Mouse (Mus musculus): ENCODE measurements around the gene Mospd2. TPM values are rescaled to one million over a fixed set of nuclear protein-coding genes. Genes with fewer than 3 reads are reported as not detected.
A peak's percentile ranks its signal among the peaks of the same experiment; 100 is the strongest.

The Mospd2 gene
- polyA plus RNA-seq, 1 experiment from 2014 or later: 31.7 TPM

GRCm38 (mm10) chrX:164941540-164941939 is 38.6 kb downstream of the Mospd2 start:
- Histone ChIP-seq H3K4me1 (ENCODE audit: control insufficient read depth, insufficient read depth, low read length) (no peaks in the 10 kb centered on the region), H3K4me2 (ENCODE audit: low read depth, low read length) (no peak overlapping the region), H3K27ac (ENCODE audit: low read length) (no peak overlapping the region), H3K27me3 (ENCODE audit: control insufficient read depth, insufficient read depth, low read length) (no peaks in the 10 kb centered on the region; the same call in 1 of the 2 replicates), H3K9ac (ENCODE audit: low read length) (no peak overlapping the region), H3K4me3 (replicated peaks; ENCODE audit: low read length) (no peak overlapping the region), H3K9me3 (replicated peaks; ENCODE audit: control insufficient read depth, low read length) (no peaks in the 10 kb centered on the region), H3K36me3 (ENCODE audit: control insufficient read depth, insufficient read depth, low read length) (peaks cover 4% of the 10 kb centered on the region; the same call in 1 of the 2 replicates)
- ATAC-seq (ENCODE audit: insufficient read depth, low FRiP score): no peak
- 90% methylated on average over 5 of the region's 5 CpGs for WGBS

- no peaks in the 10 kb centered on the region for H3K36me3 ChIP-seq (ENCODE audit: control insufficient read depth, insufficient read depth, low read length)
- no peaks in the 10 kb centered on the region for H3K27me3 ChIP-seq (ENCODE audit: control insufficient read depth, insufficient read depth, low read length)
- H3K9me3 ChIP-seq (replicated peaks; ENCODE audit: control insufficient read depth, low read length): no peaks in the 10 kb centered on the region
- H3K4me1 ChIP-seq (ENCODE audit: control insufficient read depth, insufficient read depth, low read length): no peaks in the 10 kb centered on the region
- no peak overlapping the region for H3K9ac ChIP-seq (ENCODE audit: low read length)
- 66% methylated on average over 3 of the region's 3 CpGs for whole genome bisulfite sequencing
- no peak overlapping the region for H3K27ac ChIP-seq (ENCODE audit: low read length)
- H3K4me3 ChIP-seq (replicated peaks; ENCODE audit: low read length): no peak overlapping the region
- ATAC-seq (ENCODE audit: insufficient read depth, low FRiP score): no peak
- H3K4me2 ChIP-seq (ENCODE audit: low read depth, low read length): no peak overlapping the region
Measured at GRCm38 (mm10) chrX:164912993-164913392, 67.2 kb downstream of the Mospd2 start.

GRCm38 (mm10) chrX:164912186-164912585 is 68.0 kb downstream of the Mospd2 start:
- no peak overlapping the region for H3K4me3 ChIP-seq (replicated peaks; ENCODE audit: low read length)
- no peaks in the 10 kb centered on the region for H3K27me3 ChIP-seq (ENCODE audit: control insufficient read depth, insufficient read depth, low read length)
- 79% methylated on average over 4 of the region's 4 CpGs for WGBS
- ATAC-seq (ENCODE audit: insufficient read depth, low FRiP score): no peak
- H3K9me3 ChIP-seq (replicated peaks; ENCODE audit: control insufficient read depth, low read length): no peaks in the 10 kb centered on the region
- no peak overlapping the region for H3K9ac ChIP-seq (ENCODE audit: low read length)
- no peak overlapping the region for H3K27ac ChIP-seq (ENCODE audit: low read length)
- H3K4me2 ChIP-seq (ENCODE audit: low read depth, low read length): no peak overlapping the region
- H3K36me3 ChIP-seq (ENCODE audit: control insufficient read depth, insufficient read depth, low read length): no peaks in the 10 kb centered on the region
- H3K4me1 ChIP-seq (ENCODE audit: control insufficient read depth, insufficient read depth, low read length): no peaks in the 10 kb centered on the region

GRCm38 (mm10) chrX:164901847-164902246 is 78.3 kb downstream of the Mospd2 start:
- ATAC-seq (ENCODE audit: insufficient read depth, low FRiP score): peak; percentile 53; the same call in 1 of the 2 replicates
- WGBS: 49% methylated on average over 2 of the region's 2 CpGs

GRCm38 (mm10) chrX:164899805-164900204 is 80.4 kb downstream of the Mospd2 start:
- H3K4me3 ChIP-seq (replicated peaks; ENCODE audit: low read length): no peak overlapping the region
- no peaks in the 10 kb centered on the region for H3K36me3 ChIP-seq (ENCODE audit: control insufficient read depth, insufficient read depth, low read length)
- no peak for ATAC-seq (ENCODE audit: insufficient read depth, low FRiP score)
- no peaks in the 10 kb centered on the region for H3K4me1 ChIP-seq (ENCODE audit: control insufficient read depth, insufficient read depth, low read length)
- H3K9ac ChIP-seq (ENCODE audit: low read length): no peak overlapping the region
- no peak overlapping the region for H3K27ac ChIP-seq (ENCODE audit: low read length)
- H3K4me2 ChIP-seq (ENCODE audit: low read depth, low read length): no peak overlapping the region
- H3K27me3 ChIP-seq (ENCODE audit: control insufficient read depth, insufficient read depth, low read length): peaks cover 2% of the 10 kb centered on the region; the same call in 1 of the 2 replicates
- 39% methylated on average over 2 of the region's 2 CpGs for WGBS
- no peaks in the 10 kb centered on the region for H3K9me3 ChIP-seq (replicated peaks; ENCODE audit: control insufficient read depth, low read length)

More at GRCm38 (mm10) chrX:164901847-164902246, 78.3 kb downstream of the Mospd2 start:
- H3K9me3 ChIP-seq (replicated peaks; ENCODE audit: control insufficient read depth, low read length): no peaks in the 10 kb centered on the region
- H3K27ac ChIP-seq (ENCODE audit: low read length): no peak overlapping the region
- no peak overlapping the region for H3K9ac ChIP-seq (ENCODE audit: low read length)
- no peaks in the 10 kb centered on the region for H3K4me1 ChIP-seq (ENCODE audit: control insufficient read depth, insufficient read depth, low read length)
- no peak overlapping the region for H3K4me2 ChIP-seq (ENCODE audit: low read depth, low read length)
- H3K36me3 ChIP-seq (ENCODE audit: control insufficient read depth, insufficient read depth, low read length): no peaks in the 10 kb centered on the region
- no peak overlapping the region for H3K4me3 ChIP-seq (replicated peaks; ENCODE audit: low read length)
- peaks cover 2% of the 10 kb centered on the region; the same call in 1 of the 2 replicates for H3K27me3 ChIP-seq (ENCODE audit: control insufficient read depth, insufficient read depth, low read length)

GRCm38 (mm10) chrX:164886260-164886659 is 93.9 kb downstream of the Mospd2 start:
- Histone ChIP-seq H3K27me3 (ENCODE audit: control insufficient read depth, insufficient read depth, low read length) (no peaks in the 10 kb centered on the region), H3K4me2 (ENCODE audit: low read depth, low read length) (no peak overlapping the region), H3K36me3 (ENCODE audit: control insufficient read depth, insufficient read depth, low read length) (no peaks in the 10 kb centered on the region), H3K4me1 (ENCODE audit: control insufficient read depth, insufficient read depth, low read length) (no peaks in the 10 kb centered on the region), H3K9me3 (replicated peaks; ENCODE audit: control insufficient read depth, low read length) (no peaks in the 10 kb centered on the region), H3K9ac (ENCODE audit: low read length) (no peak overlapping the region), H3K27ac (ENCODE audit: low read length) (no peak overlapping the region), H3K4me3 (replicated peaks; ENCODE audit: low read length) (no peak overlapping the region)
- 82% methylated on average over 1 of the region's 1 CpGs for WGBS
- ATAC-seq (ENCODE audit: insufficient read depth, low FRiP score): no peak

Other genes with a start within 250 kb of the Mospd2 start
- gene Fancb, start 217 bp upstream of the Mospd2 start, polyA plus RNA-seq (2015; fragmentation: Nextera tagmentation; extraction: Ambion mirVana): 11.4 and 12.7 TPM in 2 replicates
- gene Gm17604, start 24.5 kb upstream of the Mospd2 start, polyA plus RNA-seq (2015; fragmentation: Nextera tagmentation; extraction: Ambion mirVana): not detected in 2 replicates